Mouse (Mus musculus) hindbrain, embryonic 11.5 days (tissue): ENCODE measurements around the gene Tns4. TPM values are rescaled to one million over a fixed set of nuclear protein-coding genes. Genes with fewer than 3 reads are reported as not detected.

Source experiments
- ATAC-seq: fragments of 200-750 bp; cut with Nextera tagmentation; 2 replicates; pipeline ENCODE4 v1.8.0; 2017; ENCODE audit warnings: mild to moderate bottlenecking, moderate TSS enrichment, moderate library complexity; ENCODE audit not compliant: low FRiP score
- DNase-seq: peaks from one replicate; pipeline ENCODE4 v3.0.0-alpha.2; 2015; ENCODE audit warnings: low spot score
- H3K27ac ChIP-seq: fragments of 300-500 bp; sonication (generic); 2 replicates; pipeline ENCODE4 v1.5.1; 2014; ENCODE audit warnings: mild to moderate bottlenecking, low read depth, low read length
- H3K27me3 ChIP-seq: fragments of 300-500 bp; sonication (generic); 2 replicates; pipeline ENCODE4 v1.6.1; 2014; ENCODE audit warnings: mild to moderate bottlenecking, low read length, moderate library complexity, mixed read lengths; ENCODE audit not compliant: control insufficient read depth, insufficient read depth
- H3K36me3 ChIP-seq: fragments of 300-500 bp; sonication (generic); 2 replicates; pipeline ENCODE4 v1.6.1; 2014; ENCODE audit warnings: mild to moderate bottlenecking, low read length, moderate library complexity, mixed read lengths; ENCODE audit not compliant: control insufficient read depth, insufficient read depth
- H3K4me1 ChIP-seq: fragments of 300-500 bp; sonication (generic); replicated peaks from 2 replicates; pipeline ENCODE4 v1.6.1; 2014; ENCODE audit warnings: low read length, mixed read lengths; ENCODE audit not compliant: control insufficient read depth, insufficient read depth
- H3K4me2 ChIP-seq: fragments of 300-500 bp; sonication (generic); replicated peaks from 2 replicates; pipeline ENCODE4 v1.6.1; 2014; ENCODE audit warnings: mild to moderate bottlenecking, low read depth, low read length
- H3K4me3 ChIP-seq: fragments of 300-500 bp; sonication (generic); 2 replicates; pipeline ENCODE4 v1.5.1; 2014; ENCODE audit warnings: low read depth, low read length
- H3K9ac ChIP-seq: fragments of 300-500 bp; sonication (generic); 2 replicates; pipeline ENCODE4 v1.6.1; 2014; ENCODE audit warnings: low read depth, low read length
- H3K9me3 ChIP-seq: fragments of 300-500 bp; sonication (generic); 2 replicates; pipeline ENCODE4 v1.6.1; 2016; ENCODE audit warnings: low read length; ENCODE audit not compliant: control insufficient read depth
- WGBS: fragments of 180-500 bp; shearing (Covaris S2); extraction: QIAGEN DNeasy Blood & Tissue Kit; methylation state at CpG from one replicate; pipeline ENCODE4 v1.1.7; 2014; 5-methylcytosine and 5-hydroxymethylcytosine counted together
- polyA plus RNA-seq: library from polyadenylated mRNA; unstranded; fragments of >200 nt; fragmentation: Nextera tagmentation; extraction: Ambion mirVana; gene quantifications from 2 replicates; pipeline ENCODE4 v1.2.1, GENCODE M21; 2014

Gene Tns4
- polyA plus RNA-seq, 1 experiment from 2014 or later = 1.1 TPM

- Histone ChIP-seq H3K36me3 (no peaks in the 10 kb centered on the region), H3K27ac (peak overlapping the region; percentile 31; the same call in 1 of the 2 replicates), H3K4me1 (peaks cover 10% of the 10 kb centered on the region), H3K27me3 (no peaks in the 10 kb centered on the region), H3K4me3 (no peak overlapping the region), H3K9ac (no peak overlapping the region), H3K4me2 (no peak overlapping the region), H3K9me3 (no peaks in the 10 kb centered on the region)
- ATAC-seq (no peak), DNase-seq (no peak)
- WGBS = 49% methylated on average over 14 of the region's 14 CpGs
These were observed 32.1 kb upstream of the Tns4 start for GRCm38 (mm10) chr11:99121218-99121631.

- Histone ChIP-seq H3K9ac (peak overlapping the region; percentile 38; the same call in 1 of the 2 replicates), H3K9me3 (no peaks in the 10 kb centered on the region), H3K27ac (peak overlapping the region; percentile 31), H3K4me2 (no peak overlapping the region), H3K4me3 (no peak overlapping the region), H3K36me3 (no peaks in the 10 kb centered on the region), H3K27me3 (no peaks in the 10 kb centered on the region), H3K4me1 (peaks cover 10% of the 10 kb centered on the region)
- DNase-seq = no peak
- WGBS = 40% methylated on average over 20 of the region's 20 CpGs
- no peak for ATAC-seq
These were observed 31.6 kb upstream of the Tns4 start for GRCm38 (mm10) chr11:99120524-99121217.

- Histone ChIP-seq H3K9ac (no peak overlapping the region), H3K36me3 (no peaks in the 10 kb centered on the region), H3K4me2 (no peak overlapping the region), H3K27ac (no peak overlapping the region), H3K27me3 (no peaks in the 10 kb centered on the region), H3K9me3 (no peaks in the 10 kb centered on the region), H3K4me1 (peaks cover 6% of the 10 kb centered on the region), H3K4me3 (no peak overlapping the region)
- ATAC-seq (no peak), DNase-seq (no peak)
- WGBS = 87% methylated on average over 7 of the region's 7 CpGs
These were observed 29.9 kb upstream of the Tns4 start for GRCm38 (mm10) chr11:99118963-99119362.

GRCm38 (mm10) chr11:99118420-99118819 is 29.3 kb upstream of the Tns4 start:
- Histone ChIP-seq H3K4me1 (peaks cover 6% of the 10 kb centered on the region), H3K27ac (no peak overlapping the region), H3K36me3 (no peaks in the 10 kb centered on the region), H3K9me3 (no peaks in the 10 kb centered on the region), H3K9ac (no peak overlapping the region), H3K27me3 (no peaks in the 10 kb centered on the region), H3K4me2 (no peak overlapping the region), H3K4me3 (no peak overlapping the region)
- DNase-seq (no peak), ATAC-seq (no peak)
- 97% methylated on average over 1 of the region's 1 CpGs for WGBS

GRCm38 (mm10) chr11:99117907-99118306 is 28.8 kb upstream of the Tns4 start:
- Histone ChIP-seq H3K4me3 (no peak overlapping the region), H3K36me3 (no peaks in the 10 kb centered on the region), H3K27me3 (no peaks in the 10 kb centered on the region), H3K9ac (no peak overlapping the region), H3K4me2 (no peak overlapping the region), H3K4me1 (peaks cover 6% of the 10 kb centered on the region), H3K9me3 (no peaks in the 10 kb centered on the region), H3K27ac (no peak overlapping the region)
- WGBS = 89% methylated on average over 7 of the region's 7 CpGs
- ATAC-seq (no peak), DNase-seq (no peak)

GRCm38 (mm10) chr11:99115940-99116339 is 26.8 kb upstream of the Tns4 start:
- Histone ChIP-seq H3K4me1 (peaks cover 5% of the 10 kb centered on the region), H3K4me2 (no peak overlapping the region), H3K4me3 (no peak overlapping the region), H3K9me3 (no peaks in the 10 kb centered on the region), H3K9ac (no peak overlapping the region), H3K27me3 (no peaks in the 10 kb centered on the region), H3K27ac (no peak overlapping the region), H3K36me3 (no peaks in the 10 kb centered on the region)
- ATAC-seq = no peak
- 84% methylated on average over 6 of the region's 6 CpGs for WGBS
- no peak for DNase-seq

GRCm38 (mm10) chr11:99113111-99113510 is 24.0 kb upstream of the Tns4 start:
- DNase-seq (peak; percentile 56), ATAC-seq (no peak)
- 0% methylated on average over 3 of the region's 3 CpGs for WGBS
- Histone ChIP-seq H3K36me3 (no peaks in the 10 kb centered on the region), H3K27ac (peak overlapping the region; percentile 3; the same call in 1 of the 2 replicates), H3K27me3 (no peaks in the 10 kb centered on the region), H3K4me1 (no peaks in the 10 kb centered on the region), H3K9me3 (no peaks in the 10 kb centered on the region), H3K4me3 (no peak overlapping the region), H3K4me2 (no peak overlapping the region), H3K9ac (no peak overlapping the region)

GRCm38 (mm10) chr11:99112700-99113099 is 23.6 kb upstream of the Tns4 start:
- Histone ChIP-seq H3K4me2 (no peak overlapping the region), H3K4me1 (no peaks in the 10 kb centered on the region), H3K4me3 (no peak overlapping the region), H3K36me3 (no peaks in the 10 kb centered on the region), H3K27me3 (no peaks in the 10 kb centered on the region), H3K9ac (no peak overlapping the region), H3K27ac (peak overlapping the region; percentile 3; the same call in 1 of the 2 replicates), H3K9me3 (no peaks in the 10 kb centered on the region)
- DNase-seq = no peak
- ATAC-seq = no peak
- WGBS = 30% methylated on average over 5 of the region's 5 CpGs

- Histone ChIP-seq H3K36me3 (no peaks in the 10 kb centered on the region), H3K4me1 (no peaks in the 10 kb centered on the region; the same call in 1 of the 2 replicates), H3K9me3 (no peaks in the 10 kb centered on the region), H3K4me2 (no peak overlapping the region), H3K9ac (no peak overlapping the region), H3K27me3 (no peaks in the 10 kb centered on the region), H3K27ac (no peak overlapping the region), H3K4me3 (no peak overlapping the region)
- ATAC-seq (no peak), DNase-seq (no peak)
- 89% methylated on average over 7 of the region's 7 CpGs for WGBS
These were observed 22.5 kb upstream of the Tns4 start for GRCm38 (mm10) chr11:99111631-99112030.
